Mouse (Mus musculus) stomach, embryonic 16.5 days (tissue): Measurements from ENCODE around the gene Bicc1. TPM values are rescaled to one million over a fixed set of nuclear protein-coding genes. Genes with fewer than 3 reads are reported as not detected.

Source experiments
- ATAC-seq: fragments of 200-750 bp; cut with Nextera tagmentation; 2 replicates; pipeline ENCODE4 v1.8.0; 2017; ENCODE audit warnings: moderate number of reproducible peaks, moderate TSS enrichment; ENCODE audit not compliant: insufficient read depth, low FRiP score
- H3K27ac ChIP-seq: fragments of 300-500 bp; sonication (generic); 2 replicates; pipeline ENCODE4 v1.5.1; 2014; ENCODE audit warnings: low read length
- H3K27me3 ChIP-seq: fragments of 300-500 bp; sonication (generic); 2 replicates; pipeline ENCODE4 v1.6.1; 2014; ENCODE audit warnings: low read length, control low read depth, mixed read lengths; ENCODE audit not compliant: control insufficient read depth, insufficient read depth
- H3K36me3 ChIP-seq: fragments of 300-500 bp; sonication (generic); 2 replicates; pipeline ENCODE4 v1.6.1; 2014; ENCODE audit warnings: low read length; ENCODE audit not compliant: control insufficient read depth, insufficient read depth
- H3K4me1 ChIP-seq: fragments of 300-500 bp; sonication (generic); 2 replicates; pipeline ENCODE4 v1.6.1; 2014; ENCODE audit warnings: low read length, control low read depth, mixed read lengths; ENCODE audit not compliant: control insufficient read depth, insufficient read depth
- H3K4me2 ChIP-seq: fragments of 300-500 bp; sonication (generic); 2 replicates; pipeline ENCODE4 v1.6.1; 2014; ENCODE audit warnings: low read depth, low read length, mixed read lengths
- H3K4me3 ChIP-seq: fragments of 300-500 bp; sonication (generic); replicated peaks from 2 replicates; pipeline ENCODE4 v1.5.1; 2014; ENCODE audit warnings: mild to moderate bottlenecking, low read length
- H3K9ac ChIP-seq: fragments of 300-500 bp; sonication (generic); 2 replicates; pipeline ENCODE4 v1.6.1; 2014; ENCODE audit warnings: low read length
- H3K9me3 ChIP-seq: fragments of 300-500 bp; sonication (generic); replicated peaks from 2 replicates; pipeline ENCODE4 v1.6.1; 2016; ENCODE audit warnings: low read length, control low read depth; ENCODE audit not compliant: control insufficient read depth
- WGBS: fragments of 180-500 bp; shearing (Covaris S2); extraction: QIAGEN DNeasy Blood & Tissue Kit; methylation state at CpG from one replicate; pipeline ENCODE4 v1.1.7; 2014; 5-methylcytosine and 5-hydroxymethylcytosine counted together
- polyA plus RNA-seq: library from polyadenylated mRNA; unstranded; fragments of >200 nt; fragmentation: Nextera tagmentation; extraction: Ambion mirVana; gene quantifications from 2 replicates; pipeline ENCODE4 v1.2.1, GENCODE M21; 2015

Bicc1 gene
- polyA plus RNA-seq: 19.6 and 22.1 TPM in 2 replicates

DNA sequence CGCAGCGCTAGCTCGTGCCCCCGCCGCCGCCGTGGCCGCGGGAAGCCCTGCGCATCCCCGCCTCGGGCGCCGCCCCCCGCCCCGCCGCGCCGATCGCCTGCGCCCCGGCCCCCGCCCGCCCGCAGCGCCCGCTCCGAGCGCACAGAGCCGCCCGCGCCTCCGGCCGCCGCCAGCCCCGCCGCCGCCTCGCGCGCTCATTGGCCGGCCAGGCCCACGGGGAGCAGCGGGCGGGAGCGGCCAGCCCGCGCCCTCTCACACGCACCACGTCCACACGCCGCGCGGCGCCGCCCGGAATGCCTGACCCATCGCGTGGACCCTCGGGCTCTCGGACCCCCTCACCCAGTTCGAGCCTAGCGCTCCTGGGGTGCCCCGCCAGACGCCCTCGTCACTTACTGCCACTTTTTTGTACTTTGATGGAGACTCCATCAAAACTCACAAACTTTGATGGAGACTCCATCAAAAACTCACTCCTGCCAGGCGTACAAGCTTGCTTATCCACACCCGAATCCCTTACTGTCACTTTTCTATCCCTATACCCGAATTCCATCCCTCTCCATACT lies at the start of gene Bicc1:
Gene Bicc1 (minus strand): TSS at position 25 of the 560 bp plus-strand sequence.
- peak; percentile 93 for ATAC-seq
- WGBS: 3% methylated on average over 46 of the region's 69 CpGs
- no peaks in the 10 kb centered on the region for H3K9me3 ChIP-seq
- peak within 1 kb of the TSS; percentile 87 for H3K4me2 ChIP-seq
- peak within 1 kb of the TSS; percentile 75 for H3K4me3 ChIP-seq
- H3K9ac ChIP-seq: peak within 1 kb of the TSS; percentile 87
- no peaks in the 10 kb centered on the region for H3K36me3 ChIP-seq
- no peaks in the 10 kb centered on the region for H3K27me3 ChIP-seq
- H3K27ac ChIP-seq: peak within 1 kb of the TSS; percentile 80
- no peaks in the 10 kb centered on the region for H3K4me1 ChIP-seq

DNA sequence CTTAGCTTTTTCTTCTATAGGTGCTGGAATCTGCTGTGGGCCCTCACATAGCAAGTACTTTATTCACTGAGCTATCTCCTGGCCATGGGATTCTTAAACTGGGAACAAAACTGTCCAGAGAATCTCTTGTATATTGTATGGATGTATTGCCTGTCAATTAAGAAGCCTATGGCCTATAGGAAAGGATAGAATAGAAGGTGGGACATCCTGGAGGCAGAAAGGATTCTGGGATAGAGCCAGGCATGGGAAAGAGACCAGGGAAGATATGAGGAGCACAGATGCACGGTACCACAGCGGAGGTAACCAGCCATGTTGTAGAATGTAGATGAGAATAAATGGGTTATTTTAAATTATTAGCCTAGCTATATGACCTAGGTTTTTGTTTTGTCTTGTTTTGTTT lies 42.0 kb upstream of the Bicc1 start:
- no peaks in the 10 kb centered on the region for H3K9me3 ChIP-seq
- H3K9ac ChIP-seq: no peak overlapping the region
- WGBS: 89% methylated on average over 2 of the region's 2 CpGs
- H3K4me2 ChIP-seq: no peak overlapping the region
- H3K36me3 ChIP-seq: no peaks in the 10 kb centered on the region
- no peaks in the 10 kb centered on the region for H3K4me1 ChIP-seq
- ATAC-seq: no peak
- H3K27me3 ChIP-seq: no peaks in the 10 kb centered on the region
- no peak overlapping the region for H3K27ac ChIP-seq
- no peak overlapping the region for H3K4me3 ChIP-seq

GRCm38 (mm10) chr10:71200964-71201363 lies 41.5 kb upstream of the Bicc1 start:
- no peak for ATAC-seq
- H3K9me3 ChIP-seq: no peaks in the 10 kb centered on the region
- 61% methylated on average over 5 of the region's 5 CpGs for WGBS
- no peaks in the 10 kb centered on the region for H3K4me1 ChIP-seq
- no peak overlapping the region for H3K27ac ChIP-seq
- H3K36me3 ChIP-seq: no peaks in the 10 kb centered on the region
- no peak overlapping the region for H3K4me3 ChIP-seq
- no peaks in the 10 kb centered on the region for H3K27me3 ChIP-seq
- no peak overlapping the region for H3K9ac ChIP-seq
- no peak overlapping the region for H3K4me2 ChIP-seq

- Histone ChIP-seq H3K4me1 (0 out of 2 replicates have a peak, but pooled peaks cover 3% of the 10 kb centered on the region), H3K27ac (no peak overlapping the region), H3K9me3 (no peaks in the 10 kb centered on the region), H3K9ac (no peak overlapping the region), H3K4me2 (no peak overlapping the region), H3K36me3 (no peaks in the 10 kb centered on the region), H3K4me3 (no peak overlapping the region), H3K27me3 (no peaks in the 10 kb centered on the region)
- no peak for ATAC-seq
- 69% methylated on average over 8 of the region's 8 CpGs for WGBS
Measured at GRCm38 (mm10) chr10:71198676-71199075, 39.2 kb upstream of the Bicc1 start.

GRCm38 (mm10) chr10:71197036-71197785 lies 37.7 kb upstream of the Bicc1 start:
- Histone ChIP-seq H3K4me3 (no peak overlapping the region), H3K4me1 (0 out of 2 replicates have a peak, but pooled peaks cover 5% of the 10 kb centered on the region), H3K9me3 (no peaks in the 10 kb centered on the region), H3K27ac (peak overlapping the region; percentile 64), H3K9ac (no peak overlapping the region), H3K27me3 (no peaks in the 10 kb centered on the region), H3K36me3 (no peaks in the 10 kb centered on the region), H3K4me2 (no peak overlapping the region)
- 28% methylated on average over 14 of the region's 14 CpGs for WGBS
- ATAC-seq: peak; percentile 35; the same call in 1 of the 2 replicates

DNA sequence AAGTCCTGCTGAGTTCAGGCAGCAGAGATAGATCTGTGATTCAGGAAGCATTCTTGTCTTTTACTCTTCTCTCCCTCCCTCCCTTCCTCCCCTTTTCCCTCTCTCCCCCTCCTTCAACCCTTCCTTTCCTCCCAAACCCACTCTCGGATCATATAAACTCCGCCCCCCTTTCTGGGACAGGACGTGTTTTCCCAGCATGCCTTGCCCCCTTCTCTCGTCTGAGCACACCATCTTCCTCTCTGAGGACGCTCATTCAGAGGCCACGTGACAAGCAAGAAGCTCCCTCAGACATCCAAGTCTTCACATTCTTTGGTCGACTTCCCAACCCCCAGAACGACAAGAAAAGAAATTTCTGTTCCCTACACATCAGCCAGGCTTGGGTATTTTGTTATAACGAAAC lies 36.0 kb upstream of the Bicc1 start:
- 0 out of 2 replicates have a peak, but pooled peaks cover 5% of the 10 kb centered on the region for H3K4me1 ChIP-seq
- H3K27me3 ChIP-seq: no peaks in the 10 kb centered on the region
- no peaks in the 10 kb centered on the region for H3K36me3 ChIP-seq
- ATAC-seq: peak; percentile 27; the same call in 1 of the 2 replicates
- WGBS: 40% methylated on average over 9 of the region's 9 CpGs
- H3K9ac ChIP-seq: no peak overlapping the region
- no peak overlapping the region for H3K4me2 ChIP-seq
- no peaks in the 10 kb centered on the region; the same call in 1 of the 2 replicates for H3K9me3 ChIP-seq
- no peak overlapping the region for H3K4me3 ChIP-seq
- no peak overlapping the region for H3K27ac ChIP-seq

GRCm38 (mm10) chr10:71194713-71195112 lies 35.2 kb upstream of the Bicc1 start:
- Histone ChIP-seq H3K27me3 (no peaks in the 10 kb centered on the region), H3K4me3 (no peak overlapping the region), H3K36me3 (no peaks in the 10 kb centered on the region), H3K4me1 (0 out of 2 replicates have a peak, but pooled peaks cover 5% of the 10 kb centered on the region), H3K9ac (no peak overlapping the region), H3K4me2 (no peak overlapping the region), H3K9me3 (no peaks in the 10 kb centered on the region; the same call in 1 of the 2 replicates), H3K27ac (no peak overlapping the region)
- WGBS: 70% methylated on average over 7 of the region's 7 CpGs
- no peak for ATAC-seq

DNA sequence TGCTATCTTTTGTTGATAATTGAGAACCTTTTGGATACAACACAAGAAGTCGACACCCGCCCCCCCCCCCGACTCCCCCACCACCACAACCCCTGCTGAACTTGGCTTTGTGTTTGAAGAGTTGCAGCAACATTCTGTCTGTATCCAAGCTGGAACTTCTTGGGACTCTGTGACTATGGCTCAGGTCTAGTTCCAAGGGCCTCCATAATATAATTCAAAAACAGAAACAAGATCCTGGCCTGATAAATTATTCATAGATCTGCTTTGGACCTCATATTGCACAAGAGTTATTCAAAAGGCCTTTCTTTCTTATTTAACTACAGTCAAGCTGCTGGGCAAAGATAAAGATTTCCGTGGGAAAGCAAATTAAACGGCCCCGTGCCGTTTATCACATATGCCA lies 33.8 kb upstream of the Bicc1 start:
- Histone ChIP-seq H3K4me3 (no peak overlapping the region), H3K4me2 (no peak overlapping the region), H3K4me1 (0 out of 2 replicates have a peak, but pooled peaks cover 5% of the 10 kb centered on the region), H3K27ac (peak overlapping the region; percentile 56; the same call in 1 of the 2 replicates), H3K9ac (no peak overlapping the region), H3K27me3 (no peaks in the 10 kb centered on the region), H3K36me3 (no peaks in the 10 kb centered on the region), H3K9me3 (no peaks in the 10 kb centered on the region; the same call in 1 of the 2 replicates)
- no peak; the same call in 1 of the 2 replicates for ATAC-seq
- WGBS: 44% methylated on average over 7 of the region's 7 CpGs

DNA sequence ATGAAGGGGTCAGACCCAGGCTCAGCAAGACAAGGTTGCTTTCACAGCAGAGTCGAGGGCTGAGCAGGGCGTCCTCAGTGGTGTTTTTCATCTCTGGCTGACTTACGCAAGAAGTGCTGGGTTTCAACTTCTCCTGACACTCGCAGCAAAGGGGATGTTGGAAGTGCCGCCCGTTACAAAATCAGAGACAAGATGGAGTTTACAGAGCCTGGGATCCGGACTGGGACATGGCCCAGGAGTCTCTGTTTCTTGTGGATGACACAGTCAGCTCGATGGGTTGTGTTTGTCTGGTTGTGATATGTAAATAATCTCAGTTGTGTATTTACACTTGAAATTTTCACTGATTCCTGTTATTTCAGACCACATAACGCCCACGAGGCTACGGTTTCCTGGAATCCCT lies 33.4 kb upstream of the Bicc1 start:
- ATAC-seq: no peak; the same call in 1 of the 2 replicates
- peak overlapping the region; percentile 56; the same call in 1 of the 2 replicates for H3K27ac ChIP-seq
- 0 out of 2 replicates have a peak, but pooled peaks cover 5% of the 10 kb centered on the region for H3K4me1 ChIP-seq

More for the DNA sequence above, 33.4 kb upstream of the Bicc1 start:
- WGBS: 46% methylated on average over 11 of the region's 11 CpGs
- Histone ChIP-seq H3K27me3 (no peaks in the 10 kb centered on the region), H3K9ac (no peak overlapping the region), H3K36me3 (no peaks in the 10 kb centered on the region), H3K4me3 (no peak overlapping the region), H3K9me3 (no peaks in the 10 kb centered on the region; the same call in 1 of the 2 replicates), H3K4me2 (no peak overlapping the region)
